Mouse (Mus musculus) stomach, postnatal 0 days (tissue): Measurements from ENCODE around the gene Ube2q1. TPM values are rescaled to one million over a fixed set of nuclear protein-coding genes. Genes with fewer than 3 reads are reported as not detected.

Experiments used
- ATAC-seq: fragments of 200-750 bp; cut with Nextera tagmentation; 2 replicates; pipeline ENCODE4 v1.8.0; 2017; ENCODE audit not compliant: low FRiP score, low TSS enrichment
- DNase-seq: peaks from one replicate; pipeline ENCODE4 v3.0.0-alpha.2; 2016; ENCODE audit warnings: low spot score
- H3K27ac ChIP-seq: fragments of 300-500 bp; sonication (generic); replicated peaks from 2 replicates; pipeline ENCODE4 v1.5.1; 2014; ENCODE audit warnings: mild to moderate bottlenecking, control low read depth
- H3K27me3 ChIP-seq: fragments of 300-500 bp; sonication (generic); 2 replicates; pipeline ENCODE4 v1.6.1; 2014; ENCODE audit warnings: low read length; ENCODE audit not compliant: control insufficient read depth, insufficient read depth
- H3K36me3 ChIP-seq: fragments of 300-500 bp; sonication (generic); 2 replicates; pipeline ENCODE4 v1.6.1; 2014; ENCODE audit warnings: low read length, mixed read lengths; ENCODE audit not compliant: control insufficient read depth, insufficient read depth
- H3K4me1 ChIP-seq: fragments of 300-500 bp; sonication (generic); replicated peaks from 2 replicates; pipeline ENCODE4 v1.6.1; 2014; ENCODE audit warnings: antibody characterized with exemption; ENCODE audit not compliant: control insufficient read depth, insufficient read depth
- H3K4me2 ChIP-seq: fragments of 300-500 bp; sonication (generic); replicated peaks from 2 replicates; pipeline ENCODE4 v1.6.1; 2014; ENCODE audit warnings: low read depth, mild to moderate bottlenecking, control low read depth, moderate library complexity
- H3K4me3 ChIP-seq: fragments of 300-500 bp; sonication (generic); 2 replicates; pipeline ENCODE4 v1.5.1; 2014; ENCODE audit warnings: low read depth, low read length, control low read depth
- H3K9ac ChIP-seq: fragments of 300-500 bp; sonication (generic); 2 replicates; pipeline ENCODE4 v1.6.1; 2014; ENCODE audit warnings: mild to moderate bottlenecking, low read length, control low read depth, mixed read lengths
- H3K9me3 ChIP-seq: fragments of 300-500 bp; sonication (generic); 2 replicates; pipeline ENCODE4 v1.6.1; 2016; ENCODE audit warnings: low read length; ENCODE audit not compliant: control insufficient read depth
- CTCF ChIP-seq: IDR thresholded peaks from 2 replicates; pipeline ENCODE4 v1.5.1; 2016; ENCODE audit warnings: antibody characterized with exemption, low read depth, mild to moderate bottlenecking, moderate library complexity
- EP300 ChIP-seq: optimal IDR thresholded peaks from 2 replicates; pipeline ENCODE3; 2016; ENCODE audit warnings: antibody characterized with exemption
- WGBS: fragments of 180-500 bp; shearing (Covaris S2); extraction: QIAGEN DNeasy Blood & Tissue Kit; methylation state at CpG from one replicate; pipeline ENCODE4 v1.1.7; 2014; 5-methylcytosine and 5-hydroxymethylcytosine counted together
- polyA plus RNA-seq: library from polyadenylated mRNA; unstranded; fragments of >200 nt; fragmentation: Nextera tagmentation; extraction: Ambion mirVana; gene quantifications from 2 replicates; pipeline ENCODE4 v1.2.1, GENCODE M21; 2015

Ube2q1 gene
- polyA plus RNA-seq, 1 experiment from 2014 or later = 6.5 TPM

GRCm38 (mm10) chr3:89738509-89738908 lies 34.9 kb upstream of the Ube2q1 start:
- no peak overlapping the region for H3K4me3 ChIP-seq
- TF ChIP-seq CTCF (no peak), EP300 (no peak)
- no peak overlapping the region for H3K4me2 ChIP-seq
- H3K36me3 ChIP-seq = peaks cover 23% of the 10 kb centered on the region
- H3K27ac ChIP-seq = no peak overlapping the region
- DNase-seq = no peak
- WGBS = 95% methylated on average over 6 of the region's 6 CpGs
- no peaks in the 10 kb centered on the region for H3K9me3 ChIP-seq
- no peak overlapping the region for H3K9ac ChIP-seq
- no peaks in the 10 kb centered on the region for H3K4me1 ChIP-seq
- no peaks in the 10 kb centered on the region for H3K27me3 ChIP-seq
- no peak for ATAC-seq

- Histone ChIP-seq H3K9me3 (no peaks in the 10 kb centered on the region), H3K27me3 (no peaks in the 10 kb centered on the region), H3K4me3 (no peak overlapping the region), H3K36me3 (peaks cover 15% of the 10 kb centered on the region; the same call in 1 of the 2 replicates), H3K4me1 (no peaks in the 10 kb centered on the region), H3K27ac (no peak overlapping the region), H3K9ac (no peak overlapping the region), H3K4me2 (no peak overlapping the region)
- TF ChIP-seq EP300 (no peak), CTCF (no peak)
- DNase-seq (no peak), ATAC-seq (no peak)
- 21% methylated on average over 1 of the region's 1 CpGs for WGBS
Observed at GRCm38 (mm10) chr3:89752307-89752706, 21.1 kb upstream of the Ube2q1 start.

GRCm38 (mm10) chr3:89755283-89755682 lies 18.1 kb upstream of the Ube2q1 start:
- no peaks in the 10 kb centered on the region for H3K9me3 ChIP-seq
- no peak overlapping the region for H3K9ac ChIP-seq
- no peak for ATAC-seq
- H3K27ac ChIP-seq = no peak overlapping the region
- H3K4me2 ChIP-seq = no peak overlapping the region
- no peak overlapping the region for H3K4me3 ChIP-seq
- TF ChIP-seq CTCF = no peak
- TF ChIP-seq EP300 = no peak
- H3K4me1 ChIP-seq = no peaks in the 10 kb centered on the region
- 64% methylated on average over 6 of the region's 6 CpGs for WGBS
- no peaks in the 10 kb centered on the region for H3K27me3 ChIP-seq
- peaks cover 9% of the 10 kb centered on the region; the same call in 1 of the 2 replicates for H3K36me3 ChIP-seq
- no peak for DNase-seq

GRCm38 (mm10) chr3:89757851-89758250 lies 15.6 kb upstream of the Ube2q1 start:
- no peak for DNase-seq
- no peaks in the 10 kb centered on the region for H3K9me3 ChIP-seq
- TF ChIP-seq EP300 = no peak
- no peak for ATAC-seq
- H3K27me3 ChIP-seq = no peaks in the 10 kb centered on the region
- no peak overlapping the region for H3K9ac ChIP-seq
- H3K36me3 ChIP-seq = no peaks in the 10 kb centered on the region
- 88% methylated on average over 2 of the region's 2 CpGs for WGBS
- H3K4me2 ChIP-seq = no peak overlapping the region
- no peak overlapping the region for H3K27ac ChIP-seq
- no peaks in the 10 kb centered on the region for H3K4me1 ChIP-seq
- H3K4me3 ChIP-seq = no peak overlapping the region

- Histone ChIP-seq H3K4me2 (no peak overlapping the region), H3K9me3 (no peaks in the 10 kb centered on the region), H3K9ac (no peak overlapping the region), H3K4me3 (no peak overlapping the region), H3K27ac (no peak overlapping the region), H3K27me3 (no peaks in the 10 kb centered on the region), H3K36me3 (no peaks in the 10 kb centered on the region), H3K4me1 (no peaks in the 10 kb centered on the region)
- WGBS = 42% methylated on average over 3 of the region's 3 CpGs
- ATAC-seq (no peak), DNase-seq (no peak)
- no peak for TF ChIP-seq CTCF
- no peak for TF ChIP-seq EP300
Observed at GRCm38 (mm10) chr3:89759786-89760185, 13.6 kb upstream of the Ube2q1 start.

GRCm38 (mm10) chr3:89764119-89764724 lies 9.2 kb upstream of the Ube2q1 start, which contains the start of gene Chrnb2:
Gene Chrnb2 (minus strand): TSS chr3:89764632.
- no peak within 1 kb of the TSS for H3K9ac ChIP-seq
- ATAC-seq = peak; percentile 93
- no peak within 1 kb of the TSS for H3K27ac ChIP-seq
- DNase-seq = peak; percentile 87
- no peaks in the 10 kb centered on the region for H3K36me3 ChIP-seq
- peak within 1 kb of the TSS; percentile 33 for H3K4me2 ChIP-seq
- H3K9me3 ChIP-seq = no peaks in the 10 kb centered on the region
- no peaks in the 10 kb centered on the region for H3K27me3 ChIP-seq
- no peaks in the 10 kb centered on the region for H3K4me1 ChIP-seq
- WGBS = 1% methylated on average over 36 of the region's 36 CpGs
- TF ChIP-seq EP300 (no peak), CTCF (no peak)
- no peak within 1 kb of the TSS for H3K4me3 ChIP-seq
